ENCODE assay signal across 8 mouse cellular contexts in the genomic region with DNA sequence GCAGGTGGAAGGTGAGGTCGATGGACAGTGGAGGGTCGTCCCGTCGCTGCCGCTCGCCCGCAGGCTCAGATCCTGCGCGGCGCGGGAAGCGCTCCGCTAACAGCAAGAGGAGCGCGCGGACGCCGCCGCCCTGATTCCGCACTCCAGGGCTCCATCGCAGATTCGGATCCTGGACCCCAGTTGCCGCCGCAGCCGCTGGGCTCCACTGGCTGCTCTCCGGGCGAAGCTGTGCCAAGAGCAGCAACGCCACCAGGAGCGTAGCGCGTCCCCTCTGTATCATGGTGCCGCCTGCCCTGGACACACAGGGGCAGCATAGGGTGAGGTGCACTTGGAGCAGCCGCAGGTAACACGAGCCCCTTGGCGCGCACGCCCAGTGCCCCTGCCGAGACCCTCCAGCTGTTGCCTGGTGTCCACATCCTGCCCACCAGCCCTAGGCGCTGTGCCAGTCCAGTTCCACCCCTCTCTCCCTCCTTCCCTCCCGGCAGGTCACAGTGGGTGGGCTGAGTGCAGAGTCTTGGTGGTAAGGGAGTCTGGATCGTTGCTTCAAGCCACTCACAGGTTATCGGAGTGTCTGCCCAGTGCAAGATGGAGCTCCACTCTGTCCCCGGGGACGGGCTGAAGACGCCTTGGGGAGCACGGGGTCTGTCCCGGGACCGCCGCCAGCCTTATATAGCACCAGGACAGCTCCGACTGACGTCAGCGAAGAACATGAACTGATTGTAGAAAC. TPM values are rescaled to one million over a fixed set of nuclear protein-coding genes. Genes with fewer than 3 reads are reported as not detected.
DNase-seq lines count a peak whose midpoint lies in the region; ATAC-seq and TF ChIP-seq lines count a peak whose summit lies in the region.

A gene (minus strand): TSS at position 589 of the 727 bp plus-strand sequence.

- no peaks in the 10 kb centered on the region for H3K36me3 ChIP-seq in limb, embryonic 11.5 days (ENCODE audit: control insufficient read depth, insufficient read depth, low read length)
- peaks cover 2% of the 10 kb centered on the region for H3K36me3 ChIP-seq in stomach, postnatal 0 days (ENCODE audit: control insufficient read depth, insufficient read depth, low read length)

- peak within 1 kb of the TSS; percentile 26; the same call in 1 of the 2 replicates for H3K4me2 ChIP-seq in limb, embryonic 11.5 days (ENCODE audit: low read depth, severe bottlenecking)
- peak within 1 kb of the TSS; percentile 25; the same call in 1 of the 2 replicates for H3K4me2 ChIP-seq in stomach, postnatal 0 days (replicated peaks; ENCODE audit: low read depth)

- no peaks in the 10 kb centered on the region for H3K9me3 ChIP-seq in limb, embryonic 11.5 days (ENCODE audit: control insufficient read depth, low read length)
- H3K9me3 ChIP-seq in stomach, postnatal 0 days (ENCODE audit: control insufficient read depth, low read length), result no peaks in the 10 kb centered on the region

- no peak for TF ChIP-seq CTCF in stomach, postnatal 0 days (IDR thresholded peaks at IDR 0.05; ENCODE audit: low read depth)

- peaks cover 55% of the 10 kb centered on the region for H3K27me3 ChIP-seq in limb, embryonic 11.5 days (ENCODE audit: control insufficient read depth, insufficient read depth, low read length)
- H3K27me3 ChIP-seq in stomach, postnatal 0 days (ENCODE audit: control insufficient read depth, insufficient read depth, low read length), result peaks cover 9% of the 10 kb centered on the region

- no peak within 1 kb of the TSS for H3K9ac ChIP-seq in limb, embryonic 11.5 days (ENCODE audit: low read length)
- no peak within 1 kb of the TSS for H3K9ac ChIP-seq in stomach, postnatal 0 days (ENCODE audit: low read length)

- ATAC-seq in limb, embryonic 11.5 days (ENCODE audit: insufficient number of reproducible peaks, low FRiP score, low TSS enrichment, low read depth), result peak; percentile 72; the same call in 1 of the 2 replicates
- 0 out of 2 replicates have a peak, but pooled peaks have one; percentile 29 for ATAC-seq in stomach, postnatal 0 days (ENCODE audit: low FRiP score, low TSS enrichment)

- intact Hi-C loops in left cerebral cortex, postnatal 25 days (cut with DNase I), result no loop called here

- peak within 1 kb of the TSS; percentile 14 for H3K4me3 ChIP-seq in limb, embryonic 11.5 days (ENCODE audit: low read depth, low read length)
- no peak within 1 kb of the TSS for H3K4me3 ChIP-seq in stomach, postnatal 0 days (ENCODE audit: low read depth, low read length)

- H3K27ac ChIP-seq in limb, embryonic 11.5 days (replicated peaks; ENCODE audit: low read depth, low read length), result no peak within 1 kb of the TSS
- no peak within 1 kb of the TSS for H3K27ac ChIP-seq in stomach, postnatal 0 days (replicated peaks)

- DNase-seq in cerebellum, postnatal 10 days, result peak; percentile 27 to 38
- DNase-seq in cerebellum, adult 8-10 months, result no peak
- DNase-seq in right cerebral cortex, postnatal 4 days, result peak; percentile 20
- no peak for DNase-seq in right cerebral cortex, postnatal 36 days (ENCODE audit: low spot score in 2 of 2)
- peak; percentile 28 for DNase-seq in limb, embryonic 11.5 days (ENCODE audit: low spot score)
- no peak for DNase-seq in stomach, postnatal 0 days (ENCODE audit: low spot score)
- no peak for DNase-seq in right cerebral cortex, postnatal 25 days
- no peak for DNase-seq in left cerebral cortex, postnatal 25 days (ENCODE audit: low spot score in 2 of 2)

- no peak for TF ChIP-seq EP300 in stomach, postnatal 0 days (optimal IDR thresholded peaks at IDR 0.05)

- 2% methylated on average over 52 of the region's 52 CpGs for WGBS in limb, embryonic 11.5 days
- 2% methylated on average over 52 of the region's 52 CpGs for whole genome bisulfite sequencing in stomach, postnatal 0 days

- H3K4me1 ChIP-seq in limb, embryonic 11.5 days (ENCODE audit: control insufficient read depth, insufficient read depth, low read length), result peaks cover 8% of the 10 kb centered on the region
- H3K4me1 ChIP-seq in stomach, postnatal 0 days (replicated peaks; ENCODE audit: control insufficient read depth, insufficient read depth), result no peaks in the 10 kb centered on the region

RNA-seq across cellular contexts. Expression of the gene that starts here (rescaled TPM):
- not detected in 2 replicates for polyA plus RNA-seq in limb, embryonic 11.5 days (2014; fragmentation: Nextera tagmentation; extraction: Ambion mirVana)
- not detected in 2 replicates for polyA plus RNA-seq in stomach, postnatal 0 days (2015; fragmentation: Nextera tagmentation; extraction: Ambion mirVana)
- 1 to 10 TPM; 1.5 to 2.2 TPM for total RNA-seq in left cerebral cortex, postnatal 25 days (2021)

Comparison
In these comparisons a context has a peak if more than half of its experiments do, and no peak if none do; other contexts are left out.
1. DNase-seq: peak in cerebellum, postnatal 10 days (2 of 2) and right cerebral cortex, postnatal 4 days (single experiment); none in cerebellum, adult 8-10 months (single experiment), right cerebral cortex, postnatal 36 days (0 of 2), stomach, postnatal 0 days (single experiment), right cerebral cortex, postnatal 25 days (single experiment) and left cerebral cortex, postnatal 25 days (0 of 2).
2. Peak in DNase-seq, ATAC-seq, H3K4me3 ChIP-seq and H3K4me2 ChIP-seq in limb, embryonic 11.5 days; RNA of the gene not detected or under 1 TPM.
3. Peak in ATAC-seq and H3K4me2 ChIP-seq in stomach, postnatal 0 days; RNA of the gene not detected or under 1 TPM.